In the genomic region with DNA sequence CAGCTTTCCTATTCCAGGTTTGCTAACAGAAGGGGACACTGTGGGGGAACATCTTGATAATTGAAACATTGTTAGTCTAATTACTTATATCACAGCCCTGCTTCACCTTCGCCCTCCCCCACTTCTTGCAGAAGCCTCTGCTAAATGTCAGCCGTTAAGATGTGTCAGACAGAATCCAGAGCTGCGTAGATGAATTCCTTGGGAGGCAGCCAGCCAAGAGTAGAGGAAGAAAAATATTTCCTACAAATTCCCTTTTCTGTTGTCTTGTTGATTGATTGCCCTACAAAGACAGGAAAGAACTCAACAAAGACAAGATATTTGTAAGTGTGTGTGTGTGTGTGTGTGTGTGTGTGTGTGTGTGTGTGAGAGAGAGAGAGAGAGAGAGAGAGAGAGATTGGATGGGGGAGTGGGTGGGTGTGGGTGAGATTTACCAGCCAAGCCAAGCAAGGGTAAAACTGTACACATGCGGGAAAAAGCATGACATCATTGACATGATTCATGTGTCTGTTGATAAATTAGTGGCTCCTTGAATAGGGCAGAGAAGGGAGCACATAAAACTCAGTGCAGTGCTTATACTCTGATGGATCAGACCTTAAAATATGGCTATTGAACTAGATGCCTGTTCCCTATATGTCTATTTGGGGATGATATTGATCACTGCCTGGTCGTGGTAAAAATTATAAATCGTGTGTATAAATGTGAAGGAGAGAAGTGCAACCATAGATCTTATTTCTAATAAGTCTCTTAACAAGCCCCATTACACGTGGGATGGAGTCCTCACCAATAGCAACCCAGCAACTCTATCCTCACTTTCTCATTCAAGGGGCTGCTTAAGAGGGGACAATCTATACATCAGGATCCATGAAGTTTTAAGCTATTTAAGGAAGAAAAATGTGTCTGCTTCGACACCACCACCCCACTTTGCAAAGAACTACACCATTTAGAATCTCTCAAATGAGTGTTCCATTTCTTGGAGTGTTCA, we compare ENCODE assay signal across 7 mouse cellular contexts.
A peak's percentile ranks its signal among the peaks of the same experiment; 100 is the strongest.
DNase-seq lines count a peak whose midpoint lies in the region; ATAC-seq and TF ChIP-seq lines count a peak whose summit lies in the region.

No protein-coding gene starts in this region.

- H3K36me3 ChIP-seq in lung, embryonic 14.5 days (ENCODE audit: insufficient read depth) = no peaks in the 10 kb centered on the region
- no peaks in the 10 kb centered on the region for H3K36me3 ChIP-seq in hindbrain, embryonic 14.5 days (replicated peaks; ENCODE audit: control insufficient read depth, insufficient read depth)

- intact Hi-C loops in gastrocnemius, adult 2 months (cut with DNase I) = no loop called here

- no peak for TF ChIP-seq CTCF in lung, embryonic 14.5 days (IDR thresholded peaks at IDR 0.05; ENCODE audit: low read depth)
- no peak for TF ChIP-seq CTCF in gastrocnemius, adult 2 months (IDR thresholded peaks at IDR 0.05)

- no peak overlapping the region for H3K9ac ChIP-seq in lung, embryonic 14.5 days
- no peak overlapping the region for H3K9ac ChIP-seq in hindbrain, embryonic 14.5 days

- DNase-seq in lung, embryonic 14.5 days = peak; percentile 81
- no peak for DNase-seq in lung, postnatal 25 days (ENCODE audit: low spot score)
- peak; percentile 63 for DNase-seq in embryo, embryonic 10.5 days (ENCODE audit: low spot score)
- no peak for DNase-seq in hindbrain, embryonic 14.5 days (ENCODE audit: low spot score)
- DNase-seq in right cerebral cortex, postnatal 10 days (ENCODE audit: low spot score in 2 of 2) = peak; percentile 26 to 33
- DNase-seq in layer of hippocampus, postnatal 14 days (ENCODE audit: low spot score in 2 of 2) = no peak
- DNase-seq in gastrocnemius, adult 2 months = no peak

- no peak overlapping the region for H3K4me3 ChIP-seq in lung, embryonic 14.5 days (ENCODE audit: low read depth, low read length)
- no peak overlapping the region for H3K4me3 ChIP-seq in hindbrain, embryonic 14.5 days (replicated peaks; ENCODE audit: low read length)
- no peak overlapping the region for H3K4me3 ChIP-seq in gastrocnemius, adult 2 months

- H3K4me2 ChIP-seq in lung, embryonic 14.5 days = no peak overlapping the region
- H3K4me2 ChIP-seq in hindbrain, embryonic 14.5 days (replicated peaks) = no peak overlapping the region

- no peaks in the 10 kb centered on the region for H3K27me3 ChIP-seq in lung, embryonic 14.5 days (ENCODE audit: insufficient read depth, low read length)
- H3K27me3 ChIP-seq in hindbrain, embryonic 14.5 days (ENCODE audit: control insufficient read depth, insufficient read depth, low read length) = no peaks in the 10 kb centered on the region

- H3K27ac ChIP-seq in lung, embryonic 14.5 days (ENCODE audit: low read depth) = no peak overlapping the region; the same call in 1 of the 2 replicates
- H3K27ac ChIP-seq in hindbrain, embryonic 14.5 days = 0 out of 2 replicates have a peak overlapping the region, but pooled peaks have one; percentile 32
- H3K27ac ChIP-seq in gastrocnemius, adult 2 months = no peak overlapping the region

- H3K9me3 ChIP-seq in lung, embryonic 14.5 days (ENCODE audit: low read depth, low read length) = no peaks in the 10 kb centered on the region
- H3K9me3 ChIP-seq in hindbrain, embryonic 14.5 days (ENCODE audit: control insufficient read depth, low read length) = no peaks in the 10 kb centered on the region

- H3K4me1 ChIP-seq in lung, embryonic 14.5 days (ENCODE audit: insufficient read depth) = peaks cover 4% of the 10 kb centered on the region
- H3K4me1 ChIP-seq in hindbrain, embryonic 14.5 days (replicated peaks; ENCODE audit: control insufficient read depth, insufficient read depth, low read length) = 0 out of 2 replicates have a peak, but pooled peaks cover 10% of the 10 kb centered on the region

- ATAC-seq in lung, embryonic 14.5 days (ENCODE audit: insufficient read depth) = peak; percentile 75; the same call in 1 of the 2 replicates
- no peak; the same call in 1 of the 2 replicates for ATAC-seq in hindbrain, embryonic 14.5 days (ENCODE audit: low FRiP score)

- 43% methylated on average over 8 of the region's 8 CpGs for WGBS in lung, embryonic 14.5 days
- WGBS in hindbrain, embryonic 14.5 days = 62% methylated on average over 8 of the region's 8 CpGs

Comparison
In these comparisons a context has a peak if more than half of its experiments do, and no peak if none do; other contexts are left out.
1. DNase-seq: peak in lung, embryonic 14.5 days (single experiment), embryo, embryonic 10.5 days (single experiment) and right cerebral cortex, postnatal 10 days (2 of 2); none in lung, postnatal 25 days (single experiment), hindbrain, embryonic 14.5 days (single experiment), layer of hippocampus, postnatal 14 days (0 of 2) and gastrocnemius, adult 2 months (single experiment).